Mouse (Mus musculus) lung, adult 2 months (tissue): ENCODE data around the gene Defb25.

ENCODE experiments used
- CTCF ChIP-seq: fragments of 200-500 bp; IDR thresholded peaks from 2 replicates; pipeline ENCODE4 v1.5.1; 2011; ENCODE audit warnings: mild to moderate bottlenecking, low read length, control low read depth; ENCODE audit not compliant: insufficient read depth
- POLR2A ChIP-seq: fragments of 200-500 bp; IDR thresholded peaks from 2 replicates; pipeline ENCODE4 v1.6.1; 2011; ENCODE audit warnings: low read depth, mild to moderate bottlenecking, control low read depth, low read length, borderline replicate concordance; ENCODE audit errors: extremely low read depth

DNA sequence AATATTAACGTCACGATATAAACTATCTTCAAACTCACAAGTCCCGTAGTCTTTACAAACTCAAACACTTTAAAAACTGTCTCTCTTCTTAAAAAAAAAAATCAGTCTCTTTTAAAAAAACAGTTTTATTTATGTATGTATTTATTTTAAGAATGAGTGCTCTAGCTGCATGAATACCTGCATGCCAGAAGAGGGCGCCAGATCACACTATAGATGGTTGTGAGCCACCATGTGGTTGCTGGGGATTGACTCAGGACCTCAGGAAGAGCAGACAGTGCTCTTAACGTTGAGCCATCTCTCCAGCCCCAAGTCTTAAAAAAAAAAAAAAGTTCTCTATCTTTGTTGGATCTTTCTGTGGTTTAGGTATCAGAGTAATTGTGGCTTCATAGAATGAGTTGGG lies 5.5 kb downstream of the Defb25 start:
- TF ChIP-seq CTCF (peak; percentile 32; the same call in 1 of the 2 replicates), POLR2A (no peak)
